Comparison of ENCODE assay signal across 8 mouse cellular contexts in genomic region chr7:30444971-30445751, GRCm38 (mm10). TPM values are rescaled to one million over a fixed set of nuclear protein-coding genes. Genes with fewer than 3 reads are reported as not detected.
DNase-seq lines count a peak whose midpoint lies in the region; ATAC-seq lines count a peak whose summit lies in the region.

TSS of gene Aplp1 (minus strand) at chr7:30445535.

- H3K27me3 ChIP-seq in heart, embryonic 15.5 days, result peaks cover 73% of the 10 kb centered on the region
- H3K27me3 ChIP-seq in liver, embryonic 12.5 days (replicated peaks), result peaks cover 80% of the 10 kb centered on the region

- peaks cover 13% of the 10 kb centered on the region for H3K4me1 ChIP-seq in heart, embryonic 15.5 days (replicated peaks)
- H3K4me1 ChIP-seq in liver, embryonic 12.5 days, result peaks cover 20% of the 10 kb centered on the region

- peak; percentile 70 for ATAC-seq in heart, embryonic 15.5 days (replicated peaks; ENCODE audit: insufficient number of reproducible peaks, insufficient read depth, low FRiP score, low read depth)
- ATAC-seq in liver, embryonic 12.5 days, result peak; percentile 33

- no peak within 1 kb of the TSS for H3K27ac ChIP-seq in heart, embryonic 15.5 days
- no peak within 1 kb of the TSS for H3K27ac ChIP-seq in liver, embryonic 12.5 days

- H3K4me2 ChIP-seq in heart, embryonic 15.5 days, result peak within 1 kb of the TSS; percentile 95
- peak within 1 kb of the TSS; percentile 78 for H3K4me2 ChIP-seq in liver, embryonic 12.5 days

- peak; percentile 69 for DNase-seq in CD4-positive helper T cell, adult 2 months (ENCODE audit: low read depth, low spot score)
- peak; percentile 70 to 87 for DNase-seq in adrenal gland, adult (ENCODE audit: inconsistent age in 2 of 2, low spot score in 1 of 2)
- peak; percentile 84 for DNase-seq in embryo, embryonic 11 days
- DNase-seq in kidney, postnatal 10 days, result peak; percentile 76
- peak; percentile 71 for DNase-seq in neural tube, embryonic 10.5 days (ENCODE audit: extremely low spot score, low spot score)
- peak; percentile 20 to 26 for DNase-seq in urinary bladder, postnatal 36 days (ENCODE audit: low spot score in 2 of 2)

- peak within 1 kb of the TSS; percentile 58 for H3K9ac ChIP-seq in heart, embryonic 15.5 days
- peak within 1 kb of the TSS; percentile 59 for H3K9ac ChIP-seq in liver, embryonic 12.5 days

- WGBS in heart, embryonic 15.5 days, result under 1% methylated on average over 64 of the region's 72 CpGs
- WGBS in liver, embryonic 12.5 days (ENCODE audit: insufficient replicate concordance), result under 1% methylated on average over 44 of the region's 72 CpGs

- H3K36me3 ChIP-seq in heart, embryonic 15.5 days, result no peaks in the 10 kb centered on the region
- H3K36me3 ChIP-seq in liver, embryonic 12.5 days, result no peaks in the 10 kb centered on the region

- H3K4me3 ChIP-seq in heart, embryonic 15.5 days, result peak within 1 kb of the TSS; percentile 66
- H3K4me3 ChIP-seq in liver, embryonic 12.5 days, result peak within 1 kb of the TSS; percentile 61

- no peaks in the 10 kb centered on the region for H3K9me3 ChIP-seq in heart, embryonic 15.5 days (replicated peaks)
- H3K9me3 ChIP-seq in liver, embryonic 12.5 days (replicated peaks), result peaks cover 10% of the 10 kb centered on the region; the same call in 1 of the 2 replicates

RNA-seq across cellular contexts. Expression of gene Aplp1, which starts in this region (rescaled TPM):
- polyA plus RNA-seq in heart, embryonic 15.5 days (2015; fragmentation: Nextera tagmentation; extraction: Ambion mirVana), result 14.7 and 21.7 TPM in 2 replicates
- 7.5 and 8.2 TPM in 2 replicates for polyA plus RNA-seq in liver, embryonic 12.5 days (2016; fragmentation: Nextera tagmentation; extraction: Ambion mirVana)

Comparison
In these comparisons a context has a peak if more than half of its experiments do, and no peak if none do; other contexts are left out.
1. DNase-seq: peak in every context shown above with its lines; median percentile 84 in embryo, embryonic 11 days; 78 in adrenal gland, adult; 76 in kidney, postnatal 10 days; 71 in neural tube, embryonic 10.5 days; 69 in CD4-positive helper T cell, adult 2 months; 23 in urinary bladder, postnatal 36 days.